Mouse (Mus musculus) stomach, adult 2 months (tissue): ENCODE measurements around the gene Ccs. TPM values are rescaled to one million over a fixed set of nuclear protein-coding genes. Genes with fewer than 3 reads are reported as not detected.

Experiments
- polyA plus RNA-seq: library from polyadenylated mRNA; depleted of rRNA; stranded (reverse); fragments of >200 nt; gene quantifications from 2 replicates; pipeline ENCODE4 v1.2.3, GENCODE M21; 2012; rRNA removed

Ccs gene
- polyA plus RNA-seq = 23.8 and 24.3 TPM in 2 replicates

DNA sequence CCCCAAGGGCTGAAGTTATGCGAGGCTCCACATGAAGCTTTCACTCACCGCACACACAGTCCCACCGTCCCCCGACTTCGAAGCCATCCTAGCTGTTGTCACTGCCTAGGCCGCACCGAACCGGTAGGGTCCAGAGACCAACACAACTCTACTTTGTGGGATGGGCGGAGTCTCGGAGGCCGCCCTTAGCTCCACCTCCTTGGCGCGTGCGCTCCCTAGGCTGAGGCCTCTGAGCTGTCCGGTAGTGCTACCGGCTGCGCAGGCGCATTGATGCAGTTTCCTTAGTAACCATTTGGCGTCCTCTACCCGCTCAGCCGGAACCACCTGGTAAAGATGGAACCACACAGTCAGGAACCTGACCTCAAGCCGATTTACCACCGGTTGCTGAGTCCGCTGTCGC, at the start of gene Ccs, which contains the start of gene Ccdc87:
TSS of gene Ccs (minus strand) at position 184 of the 400 bp plus-strand sequence.
TSS of gene Ccdc87 (plus strand) at position 218 of the 400 bp plus-strand sequence.

DNA sequence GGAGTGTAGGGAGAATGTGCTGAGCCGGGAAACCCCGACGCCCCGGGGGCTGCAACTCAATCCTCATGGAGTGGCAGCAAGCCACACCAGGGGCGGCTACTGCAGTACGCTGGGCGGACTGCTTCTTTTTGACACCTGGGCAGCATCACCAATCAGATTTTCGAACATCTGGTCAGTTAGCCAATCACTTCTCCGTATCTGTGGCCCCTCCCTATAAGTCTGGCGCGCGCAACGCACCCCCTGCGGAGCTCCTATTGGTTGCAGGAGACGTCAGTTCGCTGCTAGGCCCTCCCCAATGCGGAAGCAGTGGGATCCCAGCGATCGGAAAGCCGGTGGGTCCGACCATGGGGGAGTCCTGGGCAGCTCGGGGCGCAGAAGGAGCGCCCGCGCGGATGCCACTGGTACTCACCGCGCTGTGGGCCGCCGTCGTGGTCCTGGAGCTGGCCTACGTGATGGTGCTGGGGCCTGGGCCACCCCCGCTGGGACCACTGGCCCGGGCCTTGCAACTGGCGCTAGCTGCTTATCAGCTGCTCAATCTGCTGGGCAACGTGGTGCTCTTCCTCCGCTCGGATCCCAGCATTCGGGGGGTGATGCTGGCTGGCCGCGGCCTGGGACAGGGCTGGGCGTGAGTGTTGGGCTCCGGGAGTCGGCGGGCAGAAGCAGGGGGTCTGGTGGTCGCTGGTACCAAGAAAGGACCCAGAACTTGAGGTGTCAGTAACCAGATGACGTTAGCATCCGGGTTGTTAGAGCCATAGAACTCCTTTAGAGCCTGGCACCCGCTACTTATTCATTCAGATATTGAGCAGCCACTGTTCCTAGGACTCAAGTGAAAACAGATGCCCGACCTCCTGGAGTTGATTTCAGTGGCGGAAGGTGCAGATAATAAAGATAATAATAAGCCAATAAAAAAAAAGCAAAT, 39.5 kb upstream of the Ccs start, which contains the start of gene Zdhhc24:
TSS of gene Zdhhc24 (plus strand) at position 264 of the 919 bp plus-strand sequence.

GRCm38 (mm10) chr19:4877785-4878184, 38.7 kb upstream of the Ccs start, which contains the start of gene Actn3:
Gene Actn3, minus strand, starts transcription at chr19:4877909.

GRCm38 (mm10) chr19:4854552-4855469, 15.7 kb upstream of the Ccs start, which contains the start of gene Ctsf:
Gene Ctsf, plus strand, starts transcription at chr19:4855130.

GRCm38 (mm10) chr19:4811063-4811908, 27.8 kb downstream of the Ccs start, which contains the start of the genes Gm21992 and Rbm14:
Gene Gm21992, minus strand, starts transcription at chr19:4811612.
Gene Rbm14, minus strand, starts transcription at chr19:4811634.

DNA sequence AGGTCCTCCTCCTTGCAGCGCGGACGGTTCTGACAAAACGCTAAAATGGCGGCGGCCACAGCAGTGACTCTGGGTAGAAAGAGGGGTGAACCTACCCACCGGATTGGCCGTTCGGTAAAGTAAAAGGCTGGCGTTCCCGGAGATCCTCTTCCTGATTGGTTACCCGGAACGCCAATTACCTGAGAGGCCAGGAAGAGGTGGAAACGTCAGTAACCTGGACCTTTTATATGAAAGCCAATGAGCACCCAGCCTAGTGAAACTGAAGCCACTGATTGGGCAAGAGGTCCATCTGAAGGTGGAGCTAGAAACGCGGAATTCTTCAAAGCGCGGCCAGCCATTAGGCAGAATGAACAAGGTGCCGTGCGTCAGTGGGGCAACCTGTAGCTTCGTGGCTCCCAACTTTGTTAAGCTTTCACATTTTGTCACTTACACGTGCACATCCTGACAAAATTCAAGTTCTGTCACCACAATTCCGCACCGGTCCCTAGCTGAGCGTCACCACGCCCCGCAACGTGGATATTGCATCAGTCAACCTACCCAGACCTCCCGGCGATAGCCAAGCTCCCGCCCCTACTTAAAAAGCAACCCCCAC, 45.2 kb downstream of the Ccs start, which contains the start of gene Rbm4:
TSS of gene Rbm4 (minus strand) at position 71 of the 592 bp plus-strand sequence.

Other genes with a start within 250 kb of the Ccs start
- gene Lrfn4, start 223.7 kb downstream of the Ccs start, polyA plus RNA-seq = 22.4 and 32.7 TPM in 2 replicates
- gene Rce1, start 213.7 kb downstream of the Ccs start, polyA plus RNA-seq = 65.3 and 76.9 TPM in 2 replicates
- 0.28 TPM in 1 of 2 replicates, not detected in the other for gene Gm960, start 140.7 kb downstream of the Ccs start, polyA plus RNA-seq
- gene Sptbn2, start 128.2 kb downstream of the Ccs start, polyA plus RNA-seq = 2.7 and 2.8 TPM in 2 replicates
- gene Rbm4b, start 82.8 kb downstream of the Ccs start, polyA plus RNA-seq = 1.8 and 1.9 TPM in 2 replicates
- 7.1 and 8.2 TPM in 2 replicates for gene Rbm4, start 45.4 kb downstream of the Ccs start, polyA plus RNA-seq
- gene Gm21992, start 27.7 kb downstream of the Ccs start, polyA plus RNA-seq = 10.9 and 14.2 TPM in 2 replicates
- gene Rbm14, start 27.7 kb downstream of the Ccs start, polyA plus RNA-seq = 32.4 and 33.3 TPM in 2 replicates
- 0.02 TPM in 1 of 2 replicates, not detected in the other for gene Ccdc87, start within 50 bp of the Ccs start, polyA plus RNA-seq
- 45.7 and 55.3 TPM in 2 replicates for gene Ctsf, start 15.8 kb upstream of the Ccs start, polyA plus RNA-seq
- 1.5 and 5.9 TPM in 2 replicates for gene Actn3, start 38.6 kb upstream of the Ccs start, polyA plus RNA-seq
- gene Zdhhc24, start 39.3 kb upstream of the Ccs start, polyA plus RNA-seq = 12.6 and 15.1 TPM in 2 replicates
- 1.3 and 1.4 TPM in 2 replicates for gene Bbs1, start 67.3 kb upstream of the Ccs start, polyA plus RNA-seq
- 105 and 113 TPM in 2 replicates for gene Dpp3, start 89.0 kb upstream of the Ccs start, polyA plus RNA-seq
- gene Peli3, start 103.8 kb upstream of the Ccs start, polyA plus RNA-seq = 2.4 and 2.7 TPM in 2 replicates
- 5.0 and 6.0 TPM in 2 replicates for gene Mrpl11, start 122.8 kb upstream of the Ccs start, polyA plus RNA-seq
- 2.9 and 3.7 TPM in 2 replicates for gene Npas4, start 151.0 kb upstream of the Ccs start, polyA plus RNA-seq
- 4.5 and 5.5 TPM in 2 replicates for gene Slc29a2, start 184.5 kb upstream of the Ccs start, polyA plus RNA-seq
- 9.1 and 12.1 TPM in 2 replicates for gene B4gat1, start 199.5 kb upstream of the Ccs start, polyA plus RNA-seq
- 0.42 and 2.6 TPM in 2 replicates for gene AC124502.3, start 199.6 kb upstream of the Ccs start, polyA plus RNA-seq
- gene Brms1, start 202.0 kb upstream of the Ccs start, polyA plus RNA-seq = 70.6 and 73.0 TPM in 2 replicates
- 15.4 and 15.8 TPM in 2 replicates for gene Rin1, start 211.1 kb upstream of the Ccs start, polyA plus RNA-seq
- 17.7 and 19.4 TPM in 2 replicates for gene Cd248, start 228.7 kb upstream of the Ccs start, polyA plus RNA-seq
- 55.2 and 81.3 TPM in 2 replicates for gene Tmem151a, start 246.2 kb upstream of the Ccs start, polyA plus RNA-seq
- gene Yif1a, start 249.2 kb upstream of the Ccs start, polyA plus RNA-seq = 124 and 160 TPM in 2 replicates